Mouse (Mus musculus) E14TG2a.4 (cell line): ENCODE data around the gene Cacnb1.
A peak's percentile ranks its signal among the peaks of the same experiment; 100 is the strongest.

Source experiments
- H3K27me3 ChIP-seq: 2 replicates; pipeline ENCODE4 v1.6.1; 2014; ENCODE audit warnings: low read length, control low read depth; ENCODE audit not compliant: insufficient read depth
- H3K36me3 ChIP-seq: 2 replicates; pipeline ENCODE4 v1.6.1; 2014; ENCODE audit warnings: low read length, control low read depth; ENCODE audit not compliant: insufficient read depth
- H3K4me1 ChIP-seq: replicated peaks from 2 replicates; pipeline ENCODE4 v1.6.1; 2014; ENCODE audit warnings: low read depth, low read length, control low read depth
- H3K4me3 ChIP-seq: replicated peaks from 2 replicates; pipeline ENCODE4 v1.5.1; 2014; ENCODE audit warnings: mild to moderate bottlenecking, low read length
- H3K9me3 ChIP-seq: 2 replicates; pipeline ENCODE4 v1.6.1; 2014; ENCODE audit warnings: low read length, control low read depth
- CTCF ChIP-seq: conservative IDR thresholded peaks from 2 replicates; pipeline ENCODE4 v1.5.1; 2014; ENCODE audit warnings: low read length
- NANOG ChIP-seq: IDR thresholded peaks from 2 replicates; pipeline ENCODE4 v1.6.1; 2014; ENCODE audit warnings: borderline replicate concordance, low read length, mixed read lengths
- POU5F1 ChIP-seq: IDR thresholded peaks from 2 replicates; pipeline ENCODE4 v1.6.1; 2014; ENCODE audit warnings: low read length, borderline replicate concordance

Cacnb1 gene

DNA sequence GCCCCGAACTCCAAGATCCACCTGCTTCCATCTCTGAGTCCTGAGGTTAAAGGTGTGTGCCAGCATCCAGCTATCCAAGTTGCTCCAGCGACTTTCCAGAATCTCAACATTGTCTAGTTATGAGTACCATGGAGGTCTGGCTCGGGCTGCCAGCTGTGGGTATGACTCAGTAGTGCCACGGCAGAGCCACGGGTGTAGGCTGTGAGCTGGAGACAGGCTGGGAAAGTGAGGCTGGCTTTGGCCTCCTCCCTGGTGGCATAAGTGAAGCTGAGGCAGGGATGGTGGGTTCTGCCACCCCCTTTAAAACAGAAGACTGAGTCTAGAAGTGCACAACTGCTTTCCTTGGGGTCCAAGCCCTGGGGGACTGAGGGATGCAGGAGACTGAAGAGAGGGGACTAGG lies 11.2 kb upstream of the Cacnb1 start:
- peaks cover 27% of the 10 kb centered on the region for H3K27me3 ChIP-seq
- no peak overlapping the region for H3K4me3 ChIP-seq

DNA sequence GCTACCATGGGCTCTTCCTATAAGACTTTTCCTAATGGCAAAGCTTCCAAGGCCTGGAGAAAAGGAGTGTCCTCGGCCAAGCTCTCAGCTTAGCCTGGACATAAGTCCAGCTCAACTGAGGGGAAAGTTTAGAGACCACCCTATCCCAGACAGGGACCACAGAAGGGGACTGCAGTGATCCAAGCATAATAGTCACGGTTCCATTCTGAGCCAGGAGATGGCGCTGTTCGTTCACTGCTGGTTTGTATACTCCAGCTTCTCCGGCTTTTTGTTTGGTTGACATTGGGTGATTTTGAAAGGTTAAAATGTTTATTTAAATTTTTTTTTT lies 8.6 kb upstream of the Cacnb1 start:
- no peak overlapping the region for H3K4me3 ChIP-seq
- peaks cover 59% of the 10 kb centered on the region for H3K4me1 ChIP-seq
- H3K36me3 ChIP-seq, result peaks cover 41% of the 10 kb centered on the region
- H3K27me3 ChIP-seq, result peaks cover 19% of the 10 kb centered on the region
- no peaks in the 10 kb centered on the region for H3K9me3 ChIP-seq
- no peak for TF ChIP-seq NANOG
- TF ChIP-seq POU5F1, result no peak
- TF ChIP-seq CTCF, result peak; percentile 82

More for the DNA sequence above, 11.2 kb upstream of the Cacnb1 start:
- Histone ChIP-seq H3K9me3 (no peaks in the 10 kb centered on the region), H3K36me3 (peaks cover 37% of the 10 kb centered on the region), H3K4me1 (peaks cover 71% of the 10 kb centered on the region)
- TF ChIP-seq CTCF, result no peak
- no peak for TF ChIP-seq NANOG

DNA sequence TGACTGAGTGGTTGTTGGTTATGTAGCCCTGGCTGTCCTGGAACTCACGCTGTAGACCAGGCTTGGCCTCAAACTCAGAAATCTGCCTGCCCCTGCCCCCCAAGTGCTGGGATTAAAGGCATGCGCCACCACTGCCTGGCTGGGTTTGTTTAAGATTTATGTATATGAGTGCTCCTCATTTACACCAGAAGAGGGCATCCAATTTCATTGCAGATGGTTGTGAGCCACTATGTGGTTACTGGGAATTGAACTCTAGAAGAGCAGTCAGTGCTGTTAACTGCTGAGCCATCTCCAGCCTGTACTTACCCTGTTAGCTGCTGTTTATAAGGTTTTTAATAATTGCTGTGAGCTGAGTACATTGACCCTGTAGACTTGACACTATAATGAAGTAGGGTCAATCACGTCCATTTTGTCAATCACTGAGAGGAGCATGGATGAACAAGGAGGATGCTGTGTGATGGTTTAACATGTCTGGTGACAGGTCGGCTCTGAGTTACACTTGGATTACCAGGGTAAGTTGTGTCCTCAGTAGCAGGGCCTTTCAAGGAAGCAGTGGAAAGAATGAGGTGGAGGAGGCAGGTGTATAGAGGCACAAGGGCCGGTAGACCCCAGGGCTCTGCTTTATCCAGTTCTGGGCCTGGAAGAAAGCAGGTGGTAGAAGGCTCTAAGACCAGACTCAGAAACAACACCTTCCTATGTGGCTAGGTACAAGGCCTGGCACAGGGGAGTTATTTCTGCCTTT lies 8.0 kb upstream of the Cacnb1 start:
- Histone ChIP-seq H3K36me3 (peaks cover 41% of the 10 kb centered on the region), H3K4me1 (peaks cover 58% of the 10 kb centered on the region), H3K9me3 (no peaks in the 10 kb centered on the region), H3K4me3 (no peak overlapping the region), H3K27me3 (peaks cover 14% of the 10 kb centered on the region)
- TF ChIP-seq NANOG, result no peak
- TF ChIP-seq CTCF, result no peak
- TF ChIP-seq POU5F1, result no peak

DNA sequence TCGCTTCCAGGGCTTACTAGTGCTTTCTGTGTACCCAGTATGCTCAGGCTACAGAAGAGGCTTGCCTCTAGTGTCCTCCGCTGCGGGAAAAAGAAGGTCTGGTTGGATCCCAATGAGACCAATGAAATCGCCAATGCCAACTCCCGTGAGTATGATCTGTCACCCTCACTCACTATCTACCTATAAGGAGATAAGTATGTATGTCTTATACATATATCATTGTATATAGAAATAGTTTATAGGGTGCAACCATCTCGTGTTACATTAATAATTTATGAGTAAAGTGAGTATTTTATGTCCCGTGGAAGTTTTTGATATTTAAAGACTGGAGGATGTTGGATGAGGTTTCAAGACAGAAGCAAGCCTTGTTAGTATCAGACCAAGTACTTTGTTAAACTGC lies 5.0 kb upstream of the Cacnb1 start:
- Histone ChIP-seq H3K4me1 (peaks cover 64% of the 10 kb centered on the region), H3K27me3 (no peaks in the 10 kb centered on the region), H3K4me3 (peak overlapping the region; percentile 100), H3K9me3 (no peaks in the 10 kb centered on the region), H3K36me3 (peaks cover 41% of the 10 kb centered on the region)
- TF ChIP-seq POU5F1 (no peak), NANOG (no peak), CTCF (no peak)

GRCm38 (mm10) chr11:98027297-98027688 lies 4.5 kb upstream of the Cacnb1 start:
- TF ChIP-seq NANOG (no peak), CTCF (no peak), POU5F1 (no peak)
- Histone ChIP-seq H3K4me1 (peaks cover 61% of the 10 kb centered on the region), H3K27me3 (no peaks in the 10 kb centered on the region), H3K4me3 (peak overlapping the region; percentile 100), H3K9me3 (no peaks in the 10 kb centered on the region), H3K36me3 (peaks cover 41% of the 10 kb centered on the region)

DNA sequence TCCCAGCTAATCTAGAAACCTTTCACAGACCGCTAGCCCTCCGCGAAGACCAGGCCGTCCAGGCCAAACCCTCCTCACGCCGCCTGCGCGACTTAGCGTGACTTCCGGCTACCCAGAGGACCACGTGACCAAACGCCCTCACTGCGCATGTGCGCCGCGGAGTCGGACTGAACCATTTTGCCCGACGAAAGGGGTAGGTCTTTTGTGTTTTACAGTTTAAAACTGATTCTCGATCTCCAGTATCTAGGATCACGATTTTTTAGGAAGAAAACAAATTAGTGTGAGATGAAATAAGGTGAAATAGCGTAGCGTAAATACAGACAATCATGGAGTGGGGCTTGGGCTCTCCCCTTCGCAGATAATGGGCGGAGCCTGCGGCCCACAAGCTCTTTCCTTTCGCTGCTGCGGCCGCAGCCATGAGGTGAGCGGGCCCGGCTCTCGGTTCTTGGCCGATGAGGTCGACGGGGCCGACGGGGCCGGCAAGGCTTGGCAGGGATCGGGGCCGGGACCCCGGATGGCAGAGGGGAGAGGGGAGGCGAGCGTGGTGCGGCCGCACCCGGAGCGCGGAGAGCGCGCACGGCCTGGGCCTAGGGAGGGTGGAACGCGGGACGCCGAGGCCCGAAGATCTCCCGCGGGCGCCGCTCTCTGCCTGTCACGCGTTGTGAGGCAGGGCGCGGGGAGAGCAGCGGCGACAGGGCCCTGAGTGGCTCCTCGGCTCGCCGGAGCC lies 3.9 kb upstream of the Cacnb1 start, which contains the start of gene Rpl19:
Rpl19 (plus strand) TSS at position 141 of the 727 bp plus-strand sequence.
- Histone ChIP-seq H3K4me3 (peak within 1 kb of the TSS; percentile 100), H3K9me3 (no peaks in the 10 kb centered on the region), H3K36me3 (peaks cover 41% of the 10 kb centered on the region), H3K27me3 (peaks cover 5% of the 10 kb centered on the region; the same call in 1 of the 2 replicates), H3K4me1 (peaks cover 60% of the 10 kb centered on the region)
- TF ChIP-seq NANOG (no peak), CTCF (no peak), POU5F1 (no peak)

DNA sequence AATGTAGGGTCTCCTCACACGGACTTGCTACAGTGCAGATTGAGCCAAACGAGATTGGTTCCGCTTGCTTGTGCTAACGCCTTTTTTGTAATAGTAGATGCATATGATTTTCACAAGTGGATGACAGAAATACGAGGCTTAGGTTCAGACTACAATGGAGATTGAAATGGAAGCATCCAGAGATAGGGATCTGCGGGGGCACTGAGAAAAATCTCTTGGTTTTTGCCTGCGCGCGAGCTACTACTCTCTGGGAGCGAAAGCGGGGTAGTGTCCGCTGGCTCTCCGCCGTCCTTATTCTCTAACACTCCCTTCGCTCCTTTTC lies 3.4 kb upstream of the Cacnb1 start:
- no peak for TF ChIP-seq NANOG
- TF ChIP-seq CTCF, result no peak
- TF ChIP-seq POU5F1, result no peak
- peaks cover 39% of the 10 kb centered on the region for H3K36me3 ChIP-seq
- peaks cover 62% of the 10 kb centered on the region for H3K4me1 ChIP-seq
- H3K4me3 ChIP-seq, result peak overlapping the region; percentile 100
- peaks cover 5% of the 10 kb centered on the region; the same call in 1 of the 2 replicates for H3K27me3 ChIP-seq
- no peaks in the 10 kb centered on the region for H3K9me3 ChIP-seq

GRCm38 (mm10) chr11:98024516-98024915 lies 1.7 kb upstream of the Cacnb1 start:
- Histone ChIP-seq H3K27me3 (peaks cover 5% of the 10 kb centered on the region; the same call in 1 of the 2 replicates), H3K4me1 (peaks cover 62% of the 10 kb centered on the region), H3K4me3 (no peak overlapping the region), H3K36me3 (peaks cover 22% of the 10 kb centered on the region), H3K9me3 (no peaks in the 10 kb centered on the region)
- TF ChIP-seq CTCF, result no peak
- TF ChIP-seq NANOG, result no peak
- TF ChIP-seq POU5F1, result no peak

- no peaks in the 10 kb centered on the region for H3K9me3 ChIP-seq
- H3K4me3 ChIP-seq, result peak overlapping the region; percentile 92
- peaks cover 17% of the 10 kb centered on the region for H3K36me3 ChIP-seq
- H3K4me1 ChIP-seq, result peaks cover 64% of the 10 kb centered on the region
- peaks cover 5% of the 10 kb centered on the region; the same call in 1 of the 2 replicates for H3K27me3 ChIP-seq
- TF ChIP-seq POU5F1 (no peak), CTCF (no peak), NANOG (no peak)
These were observed 630 bp downstream of the Cacnb1 start for GRCm38 (mm10) chr11:98022253-98022554.
